Mouse (Mus musculus) CH12.LX (cell line): ENCODE results near the gene Serpinb6c. TPM values are rescaled to one million over a fixed set of nuclear protein-coding genes. Genes with fewer than 3 reads are reported as not detected.

Experiments
- DNase-seq: peaks from one replicate; pipeline ENCODE4 v3.0.0-alpha.2; 2013; ENCODE audit errors: extremely low read depth
- H3K27ac ChIP-seq: 2 replicates; pipeline ENCODE4 v1.5.1; 2012; ENCODE audit warnings: low read depth, mild to moderate bottlenecking, control low read depth, moderate library complexity; ENCODE audit not compliant: insufficient read depth
- H3K27me3 ChIP-seq: replicated peaks from 2 replicates; pipeline ENCODE3; 2012; ENCODE audit warnings: inconsistent platforms
- H3K36me3 ChIP-seq, 2 experiments: replicated peaks in 1 of 2; 2 replicates each; pipeline versions ENCODE3 to v1.6.1; 2012; ENCODE audit warnings: inconsistent platforms in 1 of 2, low read length in 1 of 2, mild to moderate bottlenecking in 1 of 2, mixed read lengths in 1 of 2, moderate library complexity in 1 of 2; ENCODE audit not compliant: control insufficient read depth in 1 of 2, insufficient read depth in 1 of 2
- H3K4me1 ChIP-seq, 2 experiments: 2 replicates each; pipeline ENCODE4 v1.6.1; 2012; ENCODE audit warnings: inconsistent platforms in 1 of 2, moderate library complexity in 1 of 2; ENCODE audit not compliant: insufficient read depth in 2 of 2, control insufficient read depth in 1 of 2
- H3K4me2 ChIP-seq: 2 replicates; pipeline ENCODE4 v1.6.1; 2012; ENCODE audit warnings: low read depth, mild to moderate bottlenecking, control low read depth; ENCODE audit not compliant: poor library complexity, insufficient read depth, severe bottlenecking
- H3K4me3 ChIP-seq, 3 experiments: fragments of 150-350 bp in 1 of 3; sonication (generic) in 1 of 3; replicated peaks in 1 of 3; 2 replicates each; pipeline versions ENCODE3 to v1.5.1; 2011 to 2012; ENCODE audit warnings: low read depth in 2 of 3, low read length in 2 of 3, mild to moderate bottlenecking in 2 of 3, moderate library complexity in 2 of 3, control low read depth in 1 of 3, improper control_type of control experiment in 1 of 3, inconsistent platforms in 1 of 3, mixed read lengths in 1 of 3; ENCODE audit not compliant: poor library complexity in 1 of 3
- H3K79me2 ChIP-seq: replicated peaks from 2 replicates; pipeline ENCODE4 v1.6.1; 2012; ENCODE audit warnings: mild to moderate bottlenecking, moderate library complexity; ENCODE audit not compliant: control insufficient read depth, poor library complexity, insufficient read depth, severe bottlenecking; ENCODE audit errors: extremely low read depth
- H3K9ac ChIP-seq: 2 replicates; pipeline ENCODE4 v1.6.1; 2012; ENCODE audit warnings: low read depth, mild to moderate bottlenecking, control low read depth, moderate library complexity; ENCODE audit not compliant: insufficient read depth
- H3K9me3 ChIP-seq: replicated peaks from 2 replicates; pipeline ENCODE3; 2012; ENCODE audit warnings: low read length, inconsistent platforms, mixed read lengths
- ETS1 ChIP-seq: conservative IDR thresholded peaks from 2 replicates; pipeline ENCODE4 v1.6.1; 2012; ENCODE audit warnings: low read depth, mild to moderate bottlenecking, inconsistent platforms, low read length, improper control_type of control experiment, moderate library complexity
- HCFC1 ChIP-seq: IDR thresholded peaks from 2 replicates; pipeline ENCODE4 v1.6.1; 2012; ENCODE audit warnings: low read depth, mild to moderate bottlenecking, inconsistent platforms, low read length, improper control_type of control experiment
- JUN ChIP-seq: IDR thresholded peaks from 2 replicates; pipeline ENCODE4 v1.6.1; 2011; ENCODE audit warnings: low read depth, mild to moderate bottlenecking, low read length, improper control_type of control experiment, moderate library complexity; ENCODE audit not compliant: insufficient read depth
- MAFK ChIP-seq: IDR thresholded peaks from 2 replicates; pipeline ENCODE4 v1.6.1; 2011; ENCODE audit warnings: low read length, improper control_type of control experiment; ENCODE audit not compliant: insufficient replicate concordance
- MAX ChIP-seq: IDR thresholded peaks from 2 replicates; pipeline ENCODE4 v1.6.1; 2011; ENCODE audit warnings: low read length, improper control_type of control experiment
- MXI1 ChIP-seq: IDR thresholded peaks from 2 replicates; pipeline ENCODE4 v1.6.1; 2011; ENCODE audit warnings: mild to moderate bottlenecking, low read depth, low read length, improper control_type of control experiment
- MYC ChIP-seq: IDR thresholded peaks from 2 replicates; pipeline ENCODE4 v1.6.1; 2011; ENCODE audit warnings: low read depth, mild to moderate bottlenecking, improper control_type of control experiment, low read length
- NELFE ChIP-seq: IDR thresholded peaks from 2 replicates; pipeline ENCODE4 v1.6.1; 2011; ENCODE audit warnings: low read depth, low read length, improper control_type of control experiment
- NRF1 ChIP-seq: IDR thresholded peaks from 2 replicates; pipeline ENCODE4 v1.6.1; 2014; ENCODE audit warnings: low read depth, mild to moderate bottlenecking, inconsistent platforms, low read length, improper control_type of control experiment, moderate library complexity
- POLR2A ChIP-seq: IDR thresholded peaks from 2 replicates; pipeline ENCODE4 v1.6.1; 2011; ENCODE audit warnings: low read depth, mild to moderate bottlenecking, improper control_type of control experiment, low read length
- POLR2AphosphoS2 ChIP-seq: IDR thresholded peaks from 2 replicates; pipeline ENCODE4 v1.6.1; 2011; ENCODE audit warnings: low read depth, low read length, improper control_type of control experiment
- RAD21 ChIP-seq: IDR thresholded peaks from 2 replicates; pipeline ENCODE4 v1.6.1; 2011; ENCODE audit warnings: low read depth, mild to moderate bottlenecking, low read length, improper control_type of control experiment, moderate library complexity
- RCOR1 ChIP-seq: conservative IDR thresholded peaks from 2 replicates; pipeline ENCODE4 v1.6.1; 2012; ENCODE audit warnings: low read depth, mild to moderate bottlenecking, inconsistent platforms, low read length, improper control_type of control experiment
- SIN3A ChIP-seq: IDR thresholded peaks from 2 replicates; pipeline ENCODE4 v1.6.1; 2012; ENCODE audit warnings: low read length, improper control_type of control experiment, inconsistent platforms
- SMC3 ChIP-seq: IDR thresholded peaks from 2 replicates; pipeline ENCODE4 v1.6.1; 2011; ENCODE audit warnings: low read depth, low read length, improper control_type of control experiment
- ZKSCAN1 ChIP-seq: IDR thresholded peaks from 2 replicates; pipeline ENCODE4 v1.6.1; 2012; ENCODE audit warnings: low read depth, inconsistent platforms, low read length, improper control_type of control experiment, borderline replicate concordance
- ZMIZ1 ChIP-seq: IDR thresholded peaks from 2 replicates; pipeline ENCODE4 v1.6.1; 2012; ENCODE audit warnings: low read depth, mild to moderate bottlenecking, inconsistent platforms, low read length, improper control_type of control experiment
- ZNF384 ChIP-seq: IDR thresholded peaks from 2 replicates; pipeline ENCODE4 v1.6.1; 2012; ENCODE audit warnings: low read depth, low read length, improper control_type of control experiment, inconsistent platforms
- dilution Hi-C: fragments of 300-500 bp; cut with MboI; formaldehyde crosslinking; loops from 2 replicates; pipeline ENCODE4 v1.14.3; 2020; ENCODE audit warnings: low sequenced_read_pairs; ENCODE audit not compliant: extremely low pct_unique_long_range_greater_than_20kb, extremely low pct_ligation_motif_present
- in situ Hi-C: fragments of 300-500 bp; cut with MboI; formaldehyde crosslinking; loops from 3 replicates; pipeline ENCODE4 v1.14.3; 2019; ENCODE audit warnings: low sequenced_read_pairs, low pct_ligation_motif_present, low pct_unique_long_range_greater_than_20kb, mixed read lengths
- polyA plus RNA-seq: library from polyadenylated mRNA; unstranded; fragments of >175 nt; gene quantifications from 2 replicates; pipeline ENCODE4 v1.2.1, GENCODE M21; 2012; ENCODE audit warnings: low read depth; ENCODE audit not compliant: insufficient read length
- total RNA-seq, 2 experiments: library from RNA; depleted of rRNA; stranded (reverse); fragments of 300-350 nt in 1 of 2; fragments of >200 nt in 1 of 2; gene quantifications; 2 replicates each; pipeline ENCODE4 v1.2.3; 2012 to 2014

The Serpinb6c gene
- total RNA-seq (2012; rRNA removed) (not detected in 2 replicates), total RNA-seq (2014; rRNA removed) (not detected in 2 replicates), polyA plus RNA-seq (not detected in 2 replicates)

DNA sequence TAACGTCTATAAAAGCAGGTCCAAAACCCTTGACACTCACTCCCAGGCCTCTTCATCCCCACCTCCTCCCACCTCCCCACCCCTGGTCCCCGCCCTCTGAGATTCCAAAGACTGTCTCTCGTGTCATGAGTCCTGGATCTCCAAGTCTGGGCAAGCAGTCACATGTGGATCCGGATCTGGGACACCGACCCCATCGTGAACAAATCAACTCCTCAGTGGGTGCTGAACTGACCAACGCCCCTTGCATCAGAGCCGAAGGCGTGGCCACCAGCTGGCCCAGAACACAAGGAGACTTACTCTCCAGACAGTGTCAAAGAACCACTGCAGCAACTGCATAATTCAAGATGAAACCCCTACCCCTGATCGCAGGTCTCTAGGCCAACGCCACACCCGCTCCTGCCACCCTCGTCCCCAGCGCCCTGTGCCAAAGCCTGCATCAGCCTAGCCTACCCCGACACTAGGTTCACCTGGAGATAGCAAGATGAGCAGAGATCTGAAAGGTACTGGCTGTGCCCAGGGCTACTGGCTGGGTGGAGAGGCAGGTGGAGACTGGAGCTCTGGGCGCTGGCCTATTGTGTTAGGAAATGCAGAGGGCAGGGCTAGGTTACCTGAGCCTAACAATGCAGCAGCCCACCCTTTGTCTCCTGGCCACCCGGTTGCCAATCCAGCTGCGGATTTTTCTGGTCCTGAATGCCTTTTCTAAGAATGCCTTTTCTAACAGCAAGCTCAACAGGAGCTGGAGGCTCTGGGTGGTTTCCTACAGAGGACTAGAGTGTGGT is at the start of gene Serpinb6c:
Serpinb6c (minus strand) TSS at position 533 of the 779 bp plus-strand sequence.
- H3K27ac ChIP-seq, result no peak within 1 kb of the TSS
- no peak within 1 kb of the TSS for H3K4me2 ChIP-seq
- TF ChIP-seq ETS1 (no peak), JUN (no peak), MXI1 (no peak), NRF1 (no peak), ZKSCAN1 (no peak)
- in situ Hi-C loops, result loop anchor here (25.0 kb wide), 1 partner anchor 1043 kb away; the partner anchor contains the start of gene Serpinb1a
- no peaks in the 10 kb centered on the region for H3K27me3 ChIP-seq
- no peaks in the 10 kb centered on the region for H3K79me2 ChIP-seq
- H3K36me3 ChIP-seq, result no peaks in the 10 kb centered on the region
- no peaks in the 10 kb centered on the region for H3K9me3 ChIP-seq
- no peak for DNase-seq
- H3K9ac ChIP-seq, result no peak within 1 kb of the TSS
- H3K4me1 ChIP-seq, result no peaks in the 10 kb centered on the region
- H3K4me3 ChIP-seq, result no peak within 1 kb of the TSS
- dilution Hi-C loops, result no loop called here

DNA sequence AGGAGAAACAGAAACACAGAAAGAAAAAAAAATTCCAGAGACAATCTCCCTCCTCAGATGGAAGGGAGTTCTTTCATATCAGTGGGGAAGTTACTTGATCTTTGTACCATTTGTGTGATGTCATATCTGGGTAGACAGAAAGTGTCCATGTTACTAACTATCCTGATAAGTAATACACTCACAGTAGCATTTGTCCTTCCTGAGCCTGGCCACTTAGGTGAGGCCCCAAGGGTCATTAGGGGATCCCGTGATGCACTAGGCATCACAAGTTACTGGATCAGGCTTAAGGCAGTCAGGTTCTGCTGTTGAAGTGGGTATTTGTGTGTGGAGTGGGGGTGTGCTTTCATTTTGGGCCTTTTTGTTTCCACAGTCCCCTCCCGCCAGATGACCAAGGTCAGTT is 47.4 kb upstream of the Serpinb6c start:
- TF ChIP-seq MAX (no peak), ZNF384 (no peak), RAD21 (no peak), RCOR1 (no peak), POLR2A (no peak), ZKSCAN1 (no peak), MYC (no peak), SMC3 (no peak), MAFK (no peak), POLR2AphosphoS2 (no peak), HCFC1 (no peak), ZMIZ1 (no peak), NELFE (no peak), ETS1 (no peak), SIN3A (no peak)
- H3K4me3 ChIP-seq, result no peak overlapping the region
- no peaks in the 10 kb centered on the region for H3K9me3 ChIP-seq
- no peak overlapping the region for H3K27ac ChIP-seq
- dilution Hi-C loops (no loop called here), in situ Hi-C loops (loop anchor here (10.0 kb wide), 1 partner anchor 202 kb away; no protein-coding TSS in a partner anchor)
- no peak overlapping the region for H3K4me2 ChIP-seq
- no peaks in the 10 kb centered on the region for H3K4me1 ChIP-seq
- H3K9ac ChIP-seq, result no peak overlapping the region
- no peaks in the 10 kb centered on the region for H3K27me3 ChIP-seq
- DNase-seq, result no peak
- H3K79me2 ChIP-seq, result no peaks in the 10 kb centered on the region
- no peaks in the 10 kb centered on the region for H3K36me3 ChIP-seq
